Mouse (Mus musculus): ENCODE measurements around the gene Slc29a1.

Slc29a1 gene

GRCm38 (mm10) chr17:45610144-45610866 lies 10.9 kb upstream of the Slc29a1 start:
- no peak for DNase-seq

DNA sequence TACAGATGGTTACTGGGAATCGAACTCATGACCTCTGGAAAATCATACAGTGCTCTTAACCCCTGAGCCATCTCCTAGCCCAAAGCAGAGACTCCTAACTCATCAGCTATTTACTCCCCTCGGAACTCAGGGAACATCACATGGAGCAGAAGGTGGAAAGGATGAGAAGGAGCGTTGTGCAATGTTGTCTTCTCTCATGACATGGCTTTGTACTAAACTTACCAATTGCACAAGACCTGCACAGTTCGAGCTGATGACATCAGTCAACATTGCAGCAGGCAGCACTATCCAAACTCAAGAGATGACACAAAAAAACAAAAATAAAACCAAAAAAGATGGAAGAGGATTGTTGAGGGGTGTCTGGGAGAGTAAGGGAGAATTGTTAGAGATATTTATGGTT lies 9.0 kb upstream of the Slc29a1 start:
- no peak for DNase-seq

DNA sequence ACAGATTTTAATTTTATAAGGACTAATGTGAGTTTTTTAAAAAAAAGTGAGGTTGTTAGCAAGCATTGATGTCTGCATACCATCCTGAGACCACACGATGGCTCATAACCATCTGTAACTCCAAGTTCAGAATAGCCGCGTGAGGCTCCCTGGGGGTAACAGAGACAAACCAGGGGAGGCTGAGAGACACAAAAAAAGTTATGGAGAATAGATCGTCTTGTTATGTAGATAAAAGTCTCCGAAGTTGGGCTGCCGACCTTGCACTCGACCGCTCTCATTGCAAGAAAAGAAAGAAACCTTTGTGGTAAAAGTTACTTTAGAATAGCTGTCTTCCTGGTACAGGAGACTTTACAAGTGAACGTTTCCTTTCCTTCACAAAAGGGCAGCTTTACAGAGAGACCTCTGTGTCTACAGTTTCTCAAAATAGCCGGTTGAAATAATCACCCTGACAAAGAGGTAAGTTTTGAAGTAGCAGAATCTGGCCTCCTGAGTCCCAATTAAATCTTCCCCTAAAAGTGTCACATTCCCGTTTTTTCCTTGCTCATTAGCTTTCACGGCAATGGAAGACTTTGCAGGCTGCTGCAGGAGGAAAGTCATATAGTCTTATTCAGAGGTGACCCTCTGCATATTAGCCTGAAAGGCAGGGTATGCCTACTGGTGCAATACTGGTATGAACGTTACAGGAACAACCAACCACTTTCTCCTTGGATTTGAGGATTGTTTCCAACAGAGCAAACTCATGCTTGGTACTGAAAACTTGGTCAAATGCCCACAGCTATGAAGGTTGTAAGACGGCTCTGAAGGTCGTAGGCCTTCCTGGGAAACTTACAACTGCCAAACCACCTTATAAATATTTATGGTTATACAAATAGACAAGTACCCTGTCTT lies 7.8 kb upstream of the Slc29a1 start:
- no peak for DNase-seq

DNA sequence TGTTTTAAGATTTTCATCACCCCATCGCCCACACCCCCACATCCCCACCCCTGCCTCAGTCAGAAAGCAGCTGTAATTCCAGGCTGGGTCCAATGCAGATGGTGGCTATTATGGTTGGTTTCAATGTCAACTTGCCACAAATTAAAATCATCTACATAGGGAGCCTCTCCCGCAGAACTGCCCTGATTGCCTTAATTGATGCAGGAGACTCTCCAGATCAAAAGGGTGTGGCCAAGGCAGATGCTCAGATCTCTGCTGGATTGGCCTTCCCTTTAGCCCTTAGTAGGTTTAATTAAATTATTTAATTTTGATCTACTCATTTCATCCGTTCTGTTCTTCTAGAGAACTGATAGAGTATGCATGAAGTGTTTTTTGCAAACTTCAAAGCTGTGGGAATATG lies 3.6 kb upstream of the Slc29a1 start:
- no peak for DNase-seq

DNA sequence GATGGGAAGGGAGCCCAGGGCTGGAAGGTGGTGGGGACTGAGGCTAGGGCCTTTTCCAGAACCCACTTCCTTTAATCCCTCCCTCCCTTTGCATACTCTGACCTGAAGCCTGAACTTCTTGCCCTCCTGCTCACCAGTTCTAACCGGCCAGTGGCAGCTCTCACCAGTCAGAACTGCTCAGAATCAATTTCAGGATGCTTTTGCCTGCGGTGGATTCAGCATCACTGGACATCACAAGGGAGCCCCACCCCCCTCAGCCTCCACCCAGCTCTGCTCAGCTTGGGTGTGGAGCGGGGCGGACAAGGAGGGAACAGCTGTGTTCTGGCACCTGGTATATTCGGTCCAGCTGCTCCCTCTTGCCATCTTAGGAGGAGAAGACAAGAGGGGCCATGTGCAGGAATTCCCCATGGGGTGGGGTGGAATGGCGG lies 2.5 kb upstream of the Slc29a1 start, which contains the start of gene Mymx:
TSS of gene Mymx (minus strand) at position 226 of the 428 bp plus-strand sequence.
- DNase-seq = peak; percentile 70 to 83

DNA sequence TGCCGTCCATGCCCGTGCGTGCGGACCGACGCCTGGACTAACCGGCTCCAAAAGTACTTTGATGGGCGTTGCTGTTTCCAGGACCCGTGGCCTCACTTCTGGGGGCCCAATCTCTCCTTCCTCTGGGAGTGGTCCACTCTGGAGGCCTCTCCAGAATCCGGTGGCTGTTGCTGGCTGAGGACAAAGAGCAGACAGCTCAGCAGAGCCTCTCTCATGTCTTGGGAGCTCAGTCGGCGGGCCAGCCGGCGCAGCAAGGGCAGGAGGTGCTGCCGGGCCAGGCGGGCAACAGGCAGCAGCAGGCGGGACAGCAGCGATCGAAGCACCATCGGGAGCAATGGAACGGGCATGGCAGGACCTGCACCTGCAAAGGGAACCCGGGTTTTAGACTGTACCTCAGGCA lies 1.9 kb upstream of the Slc29a1 start:
- no peak for DNase-seq

- no peak for DNase-seq
Measured at GRCm38 (mm10) chr17:45600267-45600666, 861 bp upstream of the Slc29a1 start.

DNA sequence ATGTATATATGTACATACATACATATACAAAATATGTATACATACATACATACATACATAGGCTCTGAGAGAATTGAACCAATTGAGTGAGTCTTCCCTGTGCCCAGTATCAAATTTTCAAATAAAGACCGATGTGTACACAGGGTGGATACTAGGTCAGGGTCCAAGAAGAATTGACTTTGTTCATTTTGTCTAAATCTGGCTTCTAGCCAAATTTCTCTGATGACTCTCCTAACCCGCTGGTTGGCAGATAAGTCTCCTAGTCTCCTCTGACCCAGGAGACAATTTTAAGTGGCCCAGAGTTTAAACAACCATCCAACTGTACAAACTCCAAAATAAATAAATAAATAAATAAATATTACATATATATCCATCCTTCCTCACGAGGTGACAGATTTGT lies 515 bp downstream of the Slc29a1 start:
- DNase-seq = no peak

GRCm38 (mm10) chr17:45598376-45598775 lies 1.0 kb downstream of the Slc29a1 start:
- no peak for DNase-seq

GRCm38 (mm10) chr17:45597787-45598186 lies 1.6 kb downstream of the Slc29a1 start:
- DNase-seq = peak in 1 of 2 experiments; percentile 45

DNA sequence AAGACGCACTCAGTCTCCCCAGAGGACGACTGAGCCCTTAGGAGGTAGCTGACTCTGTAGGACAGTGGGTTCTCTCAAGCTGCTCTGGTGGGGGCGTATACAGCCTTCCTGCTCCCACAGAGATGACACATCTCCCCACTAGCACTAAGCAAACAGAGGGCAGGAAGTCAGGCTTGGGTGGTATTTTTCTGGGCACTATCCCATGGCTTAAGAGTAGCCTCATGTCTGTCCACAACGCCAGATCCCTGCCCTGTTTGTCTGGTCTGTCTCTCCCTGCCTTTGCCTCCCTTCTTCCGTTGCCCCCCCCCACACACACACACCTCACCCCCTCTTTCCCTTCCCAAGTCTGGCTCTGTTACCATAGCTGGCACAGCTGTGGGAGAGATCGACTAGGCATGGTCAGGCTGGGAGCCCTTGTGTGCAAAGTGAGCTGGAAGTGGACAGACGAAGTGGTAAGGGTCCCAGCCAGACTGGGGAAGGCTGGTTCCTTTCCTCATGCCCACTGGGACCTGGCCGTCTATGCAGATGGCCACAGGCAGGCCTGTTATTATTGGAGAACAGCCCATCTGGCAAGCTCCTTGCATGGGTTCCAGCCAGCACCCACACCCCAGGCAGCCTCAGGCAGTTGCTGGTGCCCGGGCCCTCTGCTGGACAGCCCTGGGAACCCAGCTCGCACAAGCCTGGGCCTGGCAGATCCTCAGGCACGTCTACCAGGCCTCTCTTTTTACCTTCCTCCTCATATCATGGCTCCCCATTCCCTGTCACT lies 2.6 kb downstream of the Slc29a1 start:
- DNase-seq = peak; percentile 84 to 90

DNA sequence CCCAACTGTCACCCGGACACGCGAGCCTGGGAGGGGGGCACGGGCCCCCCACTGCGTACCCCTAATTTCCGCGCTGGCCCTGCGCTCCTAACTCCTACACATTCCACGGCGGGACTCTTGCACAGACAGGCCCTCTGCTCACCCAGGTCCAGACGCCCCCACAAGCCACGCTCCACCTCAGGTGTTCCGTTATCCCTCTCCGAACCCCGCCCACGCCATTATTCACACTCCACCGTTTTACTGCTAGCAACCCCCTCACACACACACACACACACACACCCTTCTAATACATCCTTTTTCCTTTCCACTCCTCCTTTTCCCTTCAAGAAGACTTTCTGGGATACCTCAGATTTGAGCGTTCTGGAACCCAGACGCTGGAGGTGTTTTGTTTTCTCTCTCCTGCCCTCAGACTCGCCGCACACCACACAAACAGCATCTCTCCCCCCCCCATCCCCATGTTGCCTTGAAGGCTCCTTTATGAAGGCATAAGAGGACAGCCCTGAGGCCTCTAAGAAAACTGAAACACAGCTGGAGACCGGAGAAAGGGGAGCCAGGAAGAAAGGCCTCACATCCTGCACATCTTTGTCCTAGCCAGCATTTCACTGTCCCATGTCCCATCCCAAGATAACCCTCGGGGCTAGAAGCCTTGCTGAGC lies 3.5 kb downstream of the Slc29a1 start:
- DNase-seq = peak in 1 of 2 experiments; percentile 69

GRCm38 (mm10) chr17:45594881-45595735 lies 4.3 kb downstream of the Slc29a1 start:
- peak; percentile 81 to 90 for DNase-seq

DNA sequence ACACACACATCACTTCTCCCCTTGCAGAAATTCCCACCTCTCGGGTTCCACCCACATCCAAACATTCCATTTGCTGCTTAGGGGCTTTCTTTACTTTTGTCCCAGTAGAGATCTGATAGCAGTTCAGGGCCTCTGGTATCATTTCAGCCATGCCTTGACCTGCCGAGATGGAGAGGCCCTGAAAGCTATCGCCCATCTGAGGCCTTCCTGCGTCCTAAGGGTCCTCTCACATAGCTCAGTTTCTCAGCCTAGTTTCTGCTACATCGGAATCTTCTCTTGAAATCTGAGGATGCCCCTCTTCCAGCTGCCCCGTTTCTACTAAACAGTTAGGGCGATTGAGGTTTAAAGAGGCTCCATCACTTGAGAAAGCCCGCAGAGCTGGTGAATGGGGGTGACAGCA lies 5.2 kb downstream of the Slc29a1 start:
- no peak for DNase-seq

DNA sequence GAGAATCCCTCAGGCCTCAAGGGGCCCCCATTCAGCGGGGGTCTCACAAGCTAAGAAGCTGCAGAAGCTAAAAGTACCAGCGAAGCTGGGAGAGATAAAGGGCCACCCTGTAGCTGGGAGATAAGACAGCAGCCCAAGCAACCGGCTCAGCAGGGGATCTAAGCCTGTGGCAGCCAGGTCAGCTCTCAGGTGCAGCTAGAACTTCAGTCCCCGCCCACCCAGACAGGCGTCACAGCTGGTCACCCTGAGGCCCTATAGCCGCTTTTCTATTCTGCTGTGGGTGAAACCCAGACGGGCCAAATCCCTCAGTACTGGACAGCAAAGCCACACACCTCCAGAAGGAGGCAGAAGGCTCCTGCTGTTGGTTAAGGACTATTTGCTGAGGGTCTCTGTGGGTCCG lies 5.9 kb downstream of the Slc29a1 start:
- DNase-seq = peak; percentile 49 to 75

GRCm38 (mm10) chr17:45592606-45593431 lies 6.6 kb downstream of the Slc29a1 start:
- peak; percentile 61 to 83 for DNase-seq

- DNase-seq = peak; percentile 62 to 82
Measured at GRCm38 (mm10) chr17:45591701-45592605, 7.5 kb downstream of the Slc29a1 start.

DNA sequence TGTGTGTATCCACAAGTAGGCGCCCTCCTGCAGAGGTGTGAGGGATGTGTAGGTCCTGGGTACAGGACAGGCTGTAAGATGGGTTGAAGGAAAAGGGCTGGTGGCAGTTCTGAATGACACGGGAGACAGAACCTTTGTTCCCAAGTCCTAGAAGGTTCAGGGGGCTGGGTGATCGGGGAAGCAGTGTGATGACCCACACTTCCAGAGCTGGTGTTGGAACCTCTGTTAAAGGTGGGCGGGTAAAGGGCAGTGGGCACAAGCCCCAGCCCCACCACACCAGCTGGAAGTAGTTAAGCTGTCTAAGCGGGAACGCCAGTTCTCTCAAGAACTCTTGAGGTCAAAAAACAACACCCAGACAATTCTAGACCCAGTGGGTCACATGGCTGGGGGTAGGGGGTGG lies 9.0 kb downstream of the Slc29a1 start:
- DNase-seq = peak in 1 of 2 experiments; percentile 6

GRCm38 (mm10) chr17:45589844-45590243 lies 9.6 kb downstream of the Slc29a1 start:
- no peak for DNase-seq

Data from kidney, postnatal 25 days (tissue).